Mouse (Mus musculus): Measurements from ENCODE around the gene Lmx1b.

GRCm38 (mm10) chr2:33648894-33649293 is 8.6 kb upstream of the Lmx1b start:
- TF ChIP-seq CTCF (IDR thresholded peaks at IDR 0.05), result no peak
- TF ChIP-seq POLR2A (IDR thresholded peaks at IDR 0.05; ENCODE audit: insufficient read depth, low read depth, low read length), result no peak
- no peak for TF ChIP-seq EP300 (IDR thresholded peaks at IDR 0.05; ENCODE audit: insufficient read depth, low read depth, low read length)

Measured in heart, adult 2 months (tissue).